Mouse (Mus musculus) MEL (cell line): ENCODE results near the gene Mecom. TPM values are rescaled to one million over a fixed set of nuclear protein-coding genes. Genes with fewer than 3 reads are reported as not detected.

Experiments used
- DNase-seq: peaks from one replicate; pipeline ENCODE4 v3.0.0; 2011; ENCODE audit warnings: low read depth, low spot score
- H3K27ac ChIP-seq: 2 replicates; pipeline ENCODE4 v1.5.1; 2012; ENCODE audit warnings: low read depth, mild to moderate bottlenecking, control low read depth, low read length, moderate library complexity; ENCODE audit not compliant: control insufficient read depth
- H3K27me3 ChIP-seq, 2 experiments: fragments of 150-350 bp in 1 of 2; sonication (generic) in 1 of 2; 2 replicates each; pipeline ENCODE4 v1.6.1; 2012; ENCODE audit warnings: low read length in 2 of 2, mild to moderate bottlenecking in 2 of 2, improper control_type of control experiment in 1 of 2, moderate library complexity in 1 of 2; ENCODE audit not compliant: insufficient read depth in 2 of 2, control insufficient read depth in 1 of 2
- H3K36me3 ChIP-seq, 2 experiments: 2 replicates each; pipeline ENCODE4 v1.6.1; 2012 to 2014; ENCODE audit warnings: low read length in 2 of 2, improper control_type of control experiment in 1 of 2, inconsistent platforms in 1 of 2, mild to moderate bottlenecking in 1 of 2; ENCODE audit not compliant: insufficient read depth in 2 of 2, control insufficient read depth in 1 of 2
- H3K4me1 ChIP-seq, 2 experiments: fragments of 150-350 bp in 1 of 2; sonication (generic) in 1 of 2; 2 replicates each; pipeline ENCODE4 v1.6.1; 2012; ENCODE audit warnings: low read length in 2 of 2, improper control_type of control experiment in 1 of 2, mild to moderate bottlenecking in 1 of 2; ENCODE audit not compliant: insufficient read depth in 2 of 2, control insufficient read depth in 1 of 2
- H3K4me3 ChIP-seq, 2 experiments: fragments of 150-350 bp in 1 of 2; sonication (generic) in 1 of 2; 2 replicates each; pipeline ENCODE4 v1.5.1; 2012; ENCODE audit warnings: low read depth in 2 of 2, low read length in 2 of 2, mild to moderate bottlenecking in 2 of 2, moderate library complexity in 2 of 2, control low read depth in 1 of 2, improper control_type of control experiment in 1 of 2; ENCODE audit not compliant: control insufficient read depth in 1 of 2, insufficient read depth in 1 of 2
- H3K79me2 ChIP-seq: 2 replicates; pipeline ENCODE4 v1.6.1; 2012; ENCODE audit warnings: mild to moderate bottlenecking, low read length, moderate library complexity; ENCODE audit not compliant: control insufficient read depth, poor library complexity, insufficient read depth
- H3K9ac ChIP-seq: 2 replicates; pipeline ENCODE4 v1.6.1; 2012; ENCODE audit warnings: low read depth, mild to moderate bottlenecking, control low read depth, low read length, moderate library complexity; ENCODE audit not compliant: control insufficient read depth, poor library complexity, severe bottlenecking
- H3K9me3 ChIP-seq: fragments of 150-350 bp; sonication (generic); replicated peaks from 2 replicates; pipeline ENCODE4 v1.6.1; 2012; ENCODE audit warnings: mild to moderate bottlenecking, low read length, improper control_type of control experiment, moderate library complexity; ENCODE audit not compliant: insufficient read depth
- BHLHE40 ChIP-seq: IDR thresholded peaks from 2 replicates; pipeline ENCODE4 v1.6.1; 2012; ENCODE audit warnings: low read depth, mild to moderate bottlenecking, inconsistent platforms, low read length, improper control_type of control experiment, borderline replicate concordance
- CHD1 ChIP-seq: IDR thresholded peaks from 2 replicates; pipeline ENCODE4 v1.6.1; 2012; ENCODE audit warnings: low read depth, mild to moderate bottlenecking, inconsistent platforms, low read length, improper control_type of control experiment
- E2F4 ChIP-seq: IDR thresholded peaks from 2 replicates; pipeline ENCODE4 v1.6.1; 2011; ENCODE audit warnings: low read depth, low read length, improper control_type of control experiment, borderline replicate concordance
- ELF1 ChIP-seq: IDR thresholded peaks from 2 replicates; pipeline ENCODE4 v1.6.1; 2014; ENCODE audit warnings: low read depth, mild to moderate bottlenecking, inconsistent platforms, low read length, improper control_type of control experiment, moderate library complexity
- EP300 ChIP-seq, 2 experiments: IDR thresholded peaks; 2 replicates each; pipeline ENCODE4 v1.6.1; 2011; ENCODE audit warnings: improper control_type of control experiment in 2 of 2, low read length in 2 of 2, low read depth in 1 of 2, mild to moderate bottlenecking in 1 of 2
- ETS1 ChIP-seq: IDR thresholded peaks from 2 replicates; pipeline ENCODE4 v1.6.1; 2012; ENCODE audit warnings: low read depth, mild to moderate bottlenecking, inconsistent platforms, low read length, improper control_type of control experiment, moderate library complexity
- GATA1 ChIP-seq: IDR thresholded peaks from 2 replicates; pipeline ENCODE4 v1.6.1; 2011; ENCODE audit warnings: low read depth, low read length, improper control_type of control experiment
- HCFC1 ChIP-seq: IDR thresholded peaks from 2 replicates; pipeline ENCODE4 v1.6.1; 2012; ENCODE audit warnings: low read depth, mild to moderate bottlenecking, inconsistent platforms, low read length, improper control_type of control experiment, moderate library complexity
- MAFK ChIP-seq: IDR thresholded peaks from 2 replicates; pipeline ENCODE4 v1.6.1; 2011; ENCODE audit warnings: low read depth, mild to moderate bottlenecking, low read length, improper control_type of control experiment, borderline replicate concordance
- MXI1 ChIP-seq: IDR thresholded peaks from 2 replicates; pipeline ENCODE4 v1.6.1; 2011; ENCODE audit warnings: mild to moderate bottlenecking, low read depth, low read length, improper control_type of control experiment
- MYC ChIP-seq: IDR thresholded peaks from 2 replicates; pipeline ENCODE4 v1.6.1; 2011; ENCODE audit warnings: low read depth, mild to moderate bottlenecking, low read length, improper control_type of control experiment, moderate library complexity
- NELFE ChIP-seq: IDR thresholded peaks from 2 replicates; pipeline ENCODE4 v1.6.1; 2011; ENCODE audit warnings: low read depth, low read length, improper control_type of control experiment
- NRF1 ChIP-seq: IDR thresholded peaks from 2 replicates; pipeline ENCODE4 v1.6.1; 2014; ENCODE audit warnings: low read depth, mild to moderate bottlenecking, inconsistent platforms, low read length, improper control_type of control experiment, moderate library complexity; ENCODE audit not compliant: poor library complexity, insufficient read depth, severe bottlenecking
- POLR2A ChIP-seq, 2 experiments: IDR thresholded peaks; 2 replicates each; pipeline ENCODE4 v1.6.1; 2011 to 2012; ENCODE audit warnings: low read length in 2 of 2, mild to moderate bottlenecking in 2 of 2, control low read depth in 1 of 2, improper control_type of control experiment in 1 of 2, low read depth in 1 of 2, moderate library complexity in 1 of 2; ENCODE audit not compliant: control insufficient read depth in 1 of 2, insufficient read depth in 1 of 2, poor library complexity in 1 of 2
- POLR2AphosphoS2 ChIP-seq: IDR thresholded peaks from 2 replicates; pipeline ENCODE4 v1.6.1; 2011; ENCODE audit warnings: low read length, improper control_type of control experiment
- POLR2AphosphoS5 ChIP-seq: IDR thresholded peaks from 2 replicates; pipeline ENCODE4 v1.6.1; 2012; ENCODE audit warnings: low read depth, borderline replicate concordance, mild to moderate bottlenecking, inconsistent platforms, low read length, moderate library complexity, mixed read lengths
- SIN3A ChIP-seq: IDR thresholded peaks from 2 replicates; pipeline ENCODE4 v1.6.1; 2012; ENCODE audit warnings: low read length, improper control_type of control experiment, inconsistent platforms
- TAL1 ChIP-seq: IDR thresholded peaks from 2 replicates; pipeline ENCODE4 v1.6.1; 2012; ENCODE audit warnings: mild to moderate bottlenecking, inconsistent platforms, low read length, moderate library complexity, mixed read lengths
- TCF12 ChIP-seq: IDR thresholded peaks from 2 replicates; pipeline ENCODE4 v1.6.1; 2014; ENCODE audit warnings: low read depth, mild to moderate bottlenecking, inconsistent platforms, low read length, improper control_type of control experiment, moderate library complexity
- UBTF ChIP-seq: IDR thresholded peaks from 2 replicates; pipeline ENCODE4 v1.6.1; 2012; ENCODE audit warnings: low read depth, mild to moderate bottlenecking, inconsistent platforms, low read length, improper control_type of control experiment, moderate library complexity, borderline replicate concordance; ENCODE audit not compliant: insufficient read depth
- USF2 ChIP-seq, 2 experiments: IDR thresholded peaks; 2 replicates each; pipeline ENCODE4 v1.6.1; 2011 to 2012; ENCODE audit warnings: improper control_type of control experiment in 2 of 2, low read length in 2 of 2, borderline replicate concordance in 1 of 2, inconsistent platforms in 1 of 2, low read depth in 1 of 2, mild to moderate bottlenecking in 1 of 2; ENCODE audit not compliant: insufficient read depth in 1 of 2
- ZC3H11A ChIP-seq: IDR thresholded peaks from 2 replicates; pipeline ENCODE4 v1.6.1; 2012; ENCODE audit warnings: low read depth, mild to moderate bottlenecking, inconsistent platforms, low read length, improper control_type of control experiment
- ZKSCAN1 ChIP-seq: IDR thresholded peaks from 2 replicates; pipeline ENCODE4 v1.6.1; 2012; ENCODE audit warnings: low read depth, mild to moderate bottlenecking, inconsistent platforms, low read length, improper control_type of control experiment, moderate library complexity
- ZMIZ1 ChIP-seq: IDR thresholded peaks from 2 replicates; pipeline ENCODE4 v1.6.1; 2012; ENCODE audit warnings: low read depth, mild to moderate bottlenecking, inconsistent platforms, low read length, improper control_type of control experiment, moderate library complexity
- ZNF384 ChIP-seq: IDR thresholded peaks from 2 replicates; pipeline ENCODE4 v1.6.1; 2012; ENCODE audit warnings: low read depth, mild to moderate bottlenecking, inconsistent platforms, low read length, improper control_type of control experiment
- polyA plus RNA-seq, 2 experiments: library from polyadenylated mRNA; stranded (reverse) in 1 of 2; unstranded in 1 of 2; fragments of >175 nt in 1 of 2; fragments of >200 nt in 1 of 2; gene quantifications; 2 replicates each; pipeline versions ENCODE4 v1.2.1 to v1.2.4; 2012; ENCODE audit warnings: low replicate concordance in 2 of 2, low read depth in 1 of 2; ENCODE audit not compliant: insufficient read length in 2 of 2, insufficient read depth in 1 of 2, missing spikeins in 1 of 2
- total RNA-seq: library from RNA; depleted of rRNA; stranded (reverse); fragments of 300-350 nt; gene quantifications from 2 replicates; pipeline ENCODE4 v1.2.3, GENCODE M21; 2012

The Mecom gene
- total and polyA plus RNA-seq, 3 experiments: 0.04 TPM; not detected in 2

GRCm38 (mm10) chr3:29981259-29981910 lies 566.4 kb downstream of the Mecom start:
- Histone ChIP-seq H3K9ac (no peak overlapping the region), H3K27me3 (peaks cover 0 to 1% of the 10 kb centered on the region in 2 experiments; a peak in 1 of 4 replicates), H3K4me3 (no peak overlapping the region), H3K79me2 (no peaks in the 10 kb centered on the region), H3K27ac (no peak overlapping the region), H3K36me3 (no peaks in the 10 kb centered on the region), H3K9me3 (no peaks in the 10 kb centered on the region), H3K4me1 (no peaks in the 10 kb centered on the region)
- TF ChIP-seq SIN3A (no peak), ZC3H11A (no peak), MAFK (no peak), POLR2AphosphoS5 (no peak), E2F4 (no peak), MXI1 (no peak), TCF12 (no peak), USF2 (IDR thresholded peaks at IDR 0.05; ENCODE audit: borderline replicate concordance in 1 of 2, insufficient read depth in 1 of 2, low read depth in 1 of 2, low read length in 2 of 2) (no peak), MYC (no peak), ZMIZ1 (no peak), BHLHE40 (no peak), GATA1 (no peak), HCFC1 (no peak), POLR2A (IDR thresholded peaks at IDR 0.05; ENCODE audit: control insufficient read depth in 1 of 2, insufficient read depth in 1 of 2, low read depth in 1 of 2, low read length in 2 of 2, poor library complexity in 1 of 2) (no peak), UBTF (no peak), NRF1 (no peak), NELFE (no peak), POLR2AphosphoS2 (no peak)
- DNase-seq: no peak

GRCm38 (mm10) chr3:29980531-29980930 lies 567.3 kb downstream of the Mecom start:
- Histone ChIP-seq H3K79me2 (no peaks in the 10 kb centered on the region), H3K9ac (no peak overlapping the region), H3K9me3 (no peaks in the 10 kb centered on the region), H3K27ac (no peak overlapping the region), H3K36me3 (no peaks in the 10 kb centered on the region), H3K4me1 (no peaks in the 10 kb centered on the region), H3K4me3 (no peak overlapping the region), H3K27me3 (peaks cover 0 to 1% of the 10 kb centered on the region in 2 experiments; a peak in 1 of 4 replicates)
- TF ChIP-seq MXI1 (no peak), TAL1 (no peak), ZNF384 (no peak), EP300 (IDR thresholded peaks at IDR 0.05; ENCODE audit: low read depth in 1 of 2, low read length in 2 of 2) (no peak), HCFC1 (no peak), SIN3A (no peak), POLR2AphosphoS5 (no peak), E2F4 (no peak), CHD1 (no peak), UBTF (no peak), ZKSCAN1 (no peak), ELF1 (no peak), ZMIZ1 (no peak), ETS1 (no peak)
- no peak for DNase-seq
